Mouse (Mus musculus): ENCODE measurements around the gene Nxph4.

GRCm38 (mm10) chr10:127561145-127561544, 26.8 kb upstream of the Nxph4 start:
- peak; percentile 53 for TF ChIP-seq CTCF (IDR thresholded peaks at IDR 0.05; ENCODE audit: low read depth)
- TF ChIP-seq EP300 (IDR thresholded peaks at IDR 0.05; ENCODE audit: low read depth), result no peak
